ENCODE assay signal across 24 mouse cellular contexts in genomic region chr5:104009421-104009820, GRCm38 (mm10). TPM values are rescaled to one million over a fixed set of nuclear protein-coding genes. Genes with fewer than 3 reads are reported as not detected.
A peak's percentile ranks its signal among the peaks of the same experiment; 100 is the strongest.
DNase-seq lines count a peak whose midpoint lies in the region; ATAC-seq and TF ChIP-seq lines count a peak whose summit lies in the region.
"Had no signal": no experiment of that assay in that cellular context is flagged by ENCODE, and none has a peak within 500 bp of the region (broad histone marks: within the 10 kb centered on the region; RNA-seq: fewer than 3 reads in every experiment).

No protein-coding gene starts in this region.

- 92% methylated on average over 3 of the region's 3 CpGs for WGBS in heart, adult 2 months
- 86% methylated on average over 3 of the region's 3 CpGs for WGBS in midbrain, embryonic 11.5 days
- WGBS in midbrain, embryonic 15.5 days = 94% methylated on average over 3 of the region's 3 CpGs

- no peak overlapping the region for H3K9ac ChIP-seq in heart, adult 2 months (ENCODE audit: low read depth, low read length)
- no peak overlapping the region for H3K9ac ChIP-seq in midbrain, embryonic 11.5 days (ENCODE audit: low read length)
- no peak overlapping the region for H3K9ac ChIP-seq in midbrain, embryonic 15.5 days

- no peak overlapping the region for H3K4me3 ChIP-seq in heart, adult 2 months
- no peak overlapping the region for H3K4me3 ChIP-seq in midbrain, embryonic 11.5 days (ENCODE audit: low read depth, low read length)
- H3K4me3 ChIP-seq in midbrain, embryonic 15.5 days = no peak overlapping the region

- no peak for TF ChIP-seq POLR2A in heart, adult 2 months (IDR thresholded peaks at IDR 0.05; ENCODE audit: insufficient read depth, low read depth, low read length)

- intact Hi-C loops in heart, adult 2 months (cut with DNase I) = no loop called here

- ATAC-seq in midbrain, embryonic 11.5 days (ENCODE audit: low FRiP score) = no peak
- ATAC-seq in midbrain, embryonic 15.5 days (replicated peaks) = no peak
- ATAC-seq: activated CD4-positive, CD25-positive, alpha-beta regulatory T cell, adult 4 months; CD4-positive, CD25-positive, alpha-beta regulatory T cell, adult 4 months; Patski had no signal

- H3K27ac ChIP-seq in heart, adult 2 months = no peak overlapping the region
- H3K27ac ChIP-seq in midbrain, embryonic 11.5 days (ENCODE audit: low read depth, low read length) = no peak overlapping the region
- no peak overlapping the region for H3K27ac ChIP-seq in midbrain, embryonic 15.5 days

- H3K9me3 ChIP-seq in midbrain, embryonic 11.5 days (ENCODE audit: control insufficient read depth, low read length) = no peaks in the 10 kb centered on the region
- no peaks in the 10 kb centered on the region for H3K9me3 ChIP-seq in midbrain, embryonic 15.5 days
- H3K9me3 ChIP-seq: G1E had no signal

- H3K4me1 ChIP-seq in heart, adult 2 months (ENCODE audit: control insufficient read depth, insufficient read depth, low read length) = no peaks in the 10 kb centered on the region
- no peaks in the 10 kb centered on the region for H3K4me1 ChIP-seq in midbrain, embryonic 11.5 days (ENCODE audit: control insufficient read depth, insufficient read depth, low read length)
- no peaks in the 10 kb centered on the region for H3K4me1 ChIP-seq in midbrain, embryonic 15.5 days

- peak; percentile 61 for DNase-seq in heart, adult 11 months
- DNase-seq in heart, adult 2 months = no peak
- peak; percentile 71 for DNase-seq in midbrain, embryonic 11.5 days (ENCODE audit: low spot score, missing footprints)
- DNase-seq: adrenal gland, adult 2 months; adrenal gland, adult 8-10 months; adrenal gland, postnatal 10 days; adrenal gland, postnatal 14 days; adrenal gland, postnatal 25 days; adrenal gland, postnatal 36 days; B cell, adult 2 months; cerebellum, adult 11 months; cerebellum, adult 11-12 months; cerebellum, adult 18-20 months had no signal

- H3K27me3 ChIP-seq in heart, adult 2 months (ENCODE audit: control insufficient read depth, insufficient read depth, low read length) = no peaks in the 10 kb centered on the region
- H3K27me3 ChIP-seq in midbrain, embryonic 11.5 days (ENCODE audit: control insufficient read depth, insufficient read depth, low read length) = no peaks in the 10 kb centered on the region
- no peaks in the 10 kb centered on the region for H3K27me3 ChIP-seq in midbrain, embryonic 15.5 days (replicated peaks)
- H3K27me3 ChIP-seq: CH12.LX, Patski had no signal

- no peak for TF ChIP-seq CTCF in heart, adult 2 months (IDR thresholded peaks at IDR 0.05)

- no peaks in the 10 kb centered on the region for H3K79me2 ChIP-seq in heart, adult 2 months (replicated peaks; ENCODE audit: control insufficient read depth, insufficient read depth, low read length)

- TF ChIP-seq EP300 in heart, adult 2 months (IDR thresholded peaks at IDR 0.05; ENCODE audit: insufficient read depth, low read depth, low read length) = no peak

- H3K4me2 ChIP-seq in midbrain, embryonic 11.5 days = no peak overlapping the region
- H3K4me2 ChIP-seq in midbrain, embryonic 15.5 days = no peak overlapping the region

- H3K36me3 ChIP-seq in heart, adult 2 months (ENCODE audit: control insufficient read depth, insufficient read depth, low read length) = peaks cover 5% of the 10 kb centered on the region
- H3K36me3 ChIP-seq in midbrain, embryonic 11.5 days (ENCODE audit: control insufficient read depth, insufficient read depth, low read length) = no peaks in the 10 kb centered on the region
- no peaks in the 10 kb centered on the region for H3K36me3 ChIP-seq in midbrain, embryonic 15.5 days (replicated peaks)
- H3K36me3 ChIP-seq: G1E had no signal

RNA-seq across cellular contexts. Expression of gene Hsd17b11, which starts 12.3 kb away (rescaled TPM):
- total RNA-seq in heart, adult 2 months (2021) = 10 to 100 TPM; 23.1 to 30.8 TPM
- 14.0 and 20.6 TPM in 2 replicates for polyA plus RNA-seq in heart, adult 2 months (2012; rRNA removed)
- 1.1 TPM in 2 replicates for polyA plus RNA-seq in midbrain, embryonic 11.5 days (2014; fragmentation: Nextera tagmentation; extraction: Ambion mirVana)
- 2.2 and 2.6 TPM in 2 replicates for polyA plus RNA-seq in midbrain, embryonic 15.5 days (2015; fragmentation: Nextera tagmentation; extraction: Ambion mirVana)

RNA-seq across cellular contexts. Expression of gene Hsd17b13, which starts 32.2 kb away (rescaled TPM):
- not detected for total RNA-seq in heart, adult 2 months (2021)
- 0.32 TPM in 1 of 2 replicates, not detected in the other for polyA plus RNA-seq in heart, adult 2 months (2012; rRNA removed)
- polyA plus RNA-seq in midbrain, embryonic 11.5 days (2014; fragmentation: Nextera tagmentation; extraction: Ambion mirVana) = not detected in 2 replicates
- 0.17 and 0.19 TPM in 2 replicates for polyA plus RNA-seq in midbrain, embryonic 15.5 days (2015; fragmentation: Nextera tagmentation; extraction: Ambion mirVana)
- total RNA-seq: adrenal gland, adult 18-20 months; adrenal gland, adult 8-10 months; adrenal gland, postnatal 25 days; ES-E14; G1E; MEL had no signal
- polyA plus RNA-seq: activated CD4-positive, CD25-positive, alpha-beta regulatory T cell, adult 4 months; adrenal gland, adult 2 months; brain, embryonic 14.5 days; C2C12; CD4-positive, CD25-positive, alpha-beta regulatory T cell, adult 4 months; G1E; Patski had no signal

RNA-seq across cellular contexts. Expression of gene Nudt9, which starts 36.7 kb away (rescaled TPM):
- 10 to 100 TPM; 48.3 to 59.1 TPM for total RNA-seq in heart, adult 2 months (2021)
- polyA plus RNA-seq in heart, adult 2 months (2012; rRNA removed) = 38.7 and 39.0 TPM in 2 replicates
- 61.8 and 64.7 TPM in 2 replicates for polyA plus RNA-seq in midbrain, embryonic 11.5 days (2014; fragmentation: Nextera tagmentation; extraction: Ambion mirVana)
- polyA plus RNA-seq in midbrain, embryonic 15.5 days (2015; fragmentation: Nextera tagmentation; extraction: Ambion mirVana) = 59.2 and 60.5 TPM in 2 replicates

Comparison
In these comparisons a context has a peak if more than half of its experiments do, and no peak if none do; other contexts are left out.
1. DNase-seq: peak in heart, adult 11 months (single experiment) and midbrain, embryonic 11.5 days (single experiment); none in heart, adult 2 months (0 of 2).